Mouse (Mus musculus) heart, postnatal 14 days (tissue): ENCODE measurements at regions not wholly inside any gene's neighbourhood (a gene's known extent, or its start where the extent isn't known, plus 50 kb on each side); places are given as distances from the start of the nearest gene placed in this dataset.

ENCODE experiments used
- DNase-seq, 2 experiments: peaks; one replicate each; pipeline ENCODE4 v3.0.0; 2021 to 2022
- intact Hi-C: fragments of 180-260 bp; cut with DNase I; formaldehyde crosslinking; loops from one replicate; pipeline ENCODE4 v1.15.1; 2025

GRCm38 (mm10) chr17:54214804-54215203 lies 84.0 kb downstream of the Slc5a7 start:
- DNase-seq: no peak
- intact Hi-C loops: no loop called here

DNA sequence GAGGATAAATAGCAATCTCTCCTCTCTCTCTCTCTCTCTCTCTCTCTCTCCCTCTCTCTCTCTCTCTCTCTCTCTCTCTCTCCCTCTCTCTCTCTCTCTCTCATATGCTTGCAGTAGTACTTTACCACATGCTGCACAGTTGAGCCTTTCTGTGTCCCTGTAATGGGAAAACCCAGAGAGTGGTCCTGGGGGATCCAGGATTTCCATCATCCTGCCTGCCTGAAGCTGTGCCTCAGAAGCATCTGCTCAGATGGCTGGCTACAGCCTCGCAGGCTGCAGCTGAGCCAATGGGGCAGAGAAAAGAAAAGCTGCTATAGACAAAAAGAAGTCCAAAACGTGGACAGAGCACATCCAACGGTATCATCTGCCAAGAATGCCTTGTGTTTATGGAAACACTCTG lies 97.1 kb downstream of the Slc5a7 start:
- intact Hi-C loops: no loop called here
- DNase-seq: no peak

GRCm38 (mm10) chr17:54192231-54192573 lies 106.6 kb downstream of the Slc5a7 start:
- intact Hi-C loops: no loop called here
- no peak for DNase-seq

DNA sequence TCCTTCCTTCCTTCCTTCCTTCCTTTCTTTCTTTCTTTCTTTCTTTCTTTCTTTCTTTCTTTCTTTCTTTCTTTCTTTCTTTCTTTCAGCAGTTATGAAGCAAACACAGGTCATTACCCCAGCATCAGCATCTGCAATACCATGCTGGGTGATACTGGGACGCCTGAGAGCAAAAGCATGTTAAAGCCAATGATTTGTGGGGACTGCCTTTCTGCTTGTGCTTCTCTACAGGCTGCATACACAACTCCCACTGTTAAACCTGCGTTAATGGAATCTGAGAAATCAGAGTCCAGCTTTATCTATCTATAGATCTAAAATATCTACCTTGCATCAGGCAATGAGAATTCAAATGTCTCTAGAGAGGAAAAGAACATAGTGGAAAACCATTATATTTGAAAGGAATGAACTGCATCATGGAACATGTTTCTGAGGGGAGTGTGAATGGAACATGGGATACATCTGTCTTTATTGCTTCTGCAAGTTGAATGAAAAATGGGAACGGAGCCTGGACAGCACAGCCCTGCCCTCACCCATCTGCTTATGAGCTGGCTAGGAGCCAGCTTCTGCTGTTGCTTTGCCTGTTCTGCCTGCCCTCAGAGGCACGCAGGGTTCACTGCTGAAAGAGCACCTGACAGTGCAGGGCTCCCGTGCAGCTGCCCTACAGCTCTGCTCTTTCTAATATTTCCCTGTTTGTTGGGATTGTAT lies 107.2 kb downstream of the Slc5a7 start:
- intact Hi-C loops: no loop called here
- DNase-seq: peak in 1 of 2 experiments; percentile 1

GRCm38 (mm10) chr17:54188997-54189553 lies 109.8 kb downstream of the Slc5a7 start:
- intact Hi-C loops: no loop called here
- no peak for DNase-seq

- intact Hi-C loops: no loop called here
- no peak for DNase-seq
Measured at GRCm38 (mm10) chr17:54182073-54182472, 116.8 kb downstream of the Slc5a7 start.

DNA sequence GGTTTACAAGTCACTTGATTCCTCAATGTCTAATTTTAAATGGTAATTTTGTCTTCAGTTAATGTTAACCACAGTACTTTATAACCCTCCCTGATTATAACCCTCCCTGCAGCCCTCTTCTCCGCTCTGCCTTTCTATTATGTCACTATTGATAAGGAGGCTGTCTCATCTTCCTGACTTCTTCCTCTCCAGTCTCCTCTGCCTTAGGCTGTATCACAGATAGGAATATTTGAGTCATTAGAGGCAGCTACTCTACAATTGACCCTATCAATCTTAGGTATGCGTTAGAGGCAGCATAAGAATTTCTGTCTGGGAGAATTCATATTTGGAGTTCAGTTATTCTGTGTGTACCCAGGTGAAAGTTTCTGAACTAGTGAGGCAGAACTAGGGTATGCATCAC lies 118.3 kb downstream of the Slc5a7 start:
- no peak for DNase-seq
- intact Hi-C loops: no loop called here

DNA sequence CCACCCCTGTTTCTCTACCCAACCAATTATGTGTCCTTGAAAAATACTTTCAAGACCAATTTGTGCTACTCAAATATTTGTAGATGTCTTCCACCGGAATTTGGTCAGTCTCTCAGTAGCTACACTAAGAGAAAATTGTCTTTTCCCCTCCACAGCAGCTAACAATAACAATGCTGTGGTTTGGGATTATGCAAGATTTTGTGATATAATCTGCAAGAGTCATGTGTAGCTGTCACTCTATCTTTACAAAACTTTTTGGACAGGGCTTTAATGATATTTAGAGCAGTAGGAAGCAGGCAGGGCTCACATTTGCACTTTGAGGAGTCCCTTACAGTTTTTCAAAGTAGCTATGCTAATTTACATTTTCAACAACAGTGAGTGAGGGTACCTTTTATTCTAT lies 128.1 kb downstream of the Slc5a7 start:
- intact Hi-C loops: no loop called here
- DNase-seq: no peak

DNA sequence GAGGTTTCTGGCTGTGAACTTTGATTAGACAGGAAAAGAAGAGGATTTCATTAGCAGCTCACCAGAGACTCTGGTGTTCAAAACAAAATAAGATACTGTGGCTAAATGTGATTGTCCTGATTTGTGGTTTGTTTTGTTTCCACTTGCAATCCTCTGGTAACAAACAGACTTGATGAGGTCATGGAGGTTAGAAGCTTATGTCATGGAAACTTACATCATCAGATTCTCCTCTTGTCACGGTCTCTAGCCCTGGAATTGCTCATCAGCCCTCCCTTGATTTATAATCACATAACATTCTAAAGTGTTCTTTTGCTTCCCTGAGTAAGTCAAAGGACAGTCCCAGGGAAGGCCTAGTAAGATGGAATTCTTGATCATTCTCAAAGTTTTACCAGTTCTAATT lies 130.8 kb downstream of the Slc5a7 start:
- intact Hi-C loops: no loop called here
- no peak for DNase-seq

GRCm38 (mm10) chr17:54162383-54162782 lies 136.5 kb downstream of the Slc5a7 start:
- intact Hi-C loops: no loop called here
- DNase-seq: no peak

- DNase-seq: no peak
- intact Hi-C loops: no loop called here
Measured at GRCm38 (mm10) chr17:54158753-54159152, 140.1 kb downstream of the Slc5a7 start.

GRCm38 (mm10) chr17:54158330-54158729 lies 140.5 kb downstream of the Slc5a7 start:
- intact Hi-C loops: no loop called here
- DNase-seq: no peak

DNA sequence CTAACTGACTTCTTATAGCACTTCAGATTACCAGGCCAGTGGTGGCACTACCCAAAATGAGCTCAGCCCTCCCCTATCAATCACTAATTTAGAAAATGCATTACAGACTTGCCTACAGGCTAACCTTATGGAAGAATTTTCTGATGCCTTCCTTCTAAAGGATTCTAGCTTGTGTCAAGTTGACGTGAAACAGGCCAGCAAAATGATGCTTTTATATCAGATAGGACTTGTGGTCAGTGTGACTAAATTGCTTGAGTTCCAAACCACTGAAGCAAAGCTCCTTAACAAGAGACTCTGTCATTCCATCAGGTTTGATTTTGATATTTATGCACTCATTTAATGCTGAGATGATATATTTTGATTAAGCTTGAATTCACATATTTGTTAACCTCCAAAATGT lies 143.0 kb downstream of the Slc5a7 start:
- intact Hi-C loops: no loop called here
- DNase-seq: no peak

DNA sequence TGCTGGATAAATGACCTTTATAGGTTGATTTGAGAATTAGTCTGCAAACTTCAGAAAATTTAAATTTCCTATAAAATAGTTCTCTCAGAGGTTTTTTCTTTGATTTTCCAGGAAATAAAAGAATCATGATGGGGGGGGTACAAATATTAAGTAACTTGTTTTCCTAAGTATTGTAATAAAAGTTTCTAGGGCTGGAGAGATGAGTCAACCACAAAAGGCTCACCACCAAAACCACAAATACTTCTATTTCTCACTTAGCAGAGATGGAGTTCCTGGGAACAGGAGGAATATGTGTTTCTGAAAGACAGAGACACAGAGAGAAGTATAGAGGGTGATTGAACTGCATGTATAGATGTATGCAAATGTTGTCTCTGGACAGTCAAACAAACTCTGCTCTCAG lies 144.3 kb downstream of the Slc5a7 start:
- DNase-seq: no peak
- intact Hi-C loops: no loop called here
